Mouse (Mus musculus) kidney, embryonic 15.5 days (tissue): ENCODE data around the gene Map4k5. TPM values are rescaled to one million over a fixed set of nuclear protein-coding genes. Genes with fewer than 3 reads are reported as not detected.

Experiments
- ATAC-seq: fragments of 200-750 bp; cut with Nextera tagmentation; replicated peaks from 2 replicates; pipeline ENCODE4 v1.8.0; 2017; ENCODE audit warnings: moderate TSS enrichment; ENCODE audit not compliant: low FRiP score
- H3K27ac ChIP-seq: fragments of 300-500 bp; sonication (generic); 2 replicates; pipeline ENCODE4 v1.5.1; 2015; ENCODE audit warnings: mild to moderate bottlenecking, inconsistent platforms
- H3K27me3 ChIP-seq: fragments of 300-500 bp; sonication (generic); 2 replicates; pipeline ENCODE4 v1.6.1; 2015; ENCODE audit warnings: inconsistent platforms
- H3K36me3 ChIP-seq: fragments of 300-500 bp; sonication (generic); 2 replicates; pipeline ENCODE4 v1.6.1; 2015; ENCODE audit warnings: inconsistent platforms
- H3K4me1 ChIP-seq: fragments of 300-500 bp; sonication (generic); 2 replicates; pipeline ENCODE4 v1.6.1; 2015; ENCODE audit warnings: inconsistent platforms
- H3K4me2 ChIP-seq: fragments of 300-500 bp; sonication (generic); 2 replicates; pipeline ENCODE4 v1.6.1; 2015; ENCODE audit warnings: moderate library complexity, mild to moderate bottlenecking, inconsistent platforms
- H3K4me3 ChIP-seq: fragments of 300-500 bp; sonication (generic); replicated peaks from 2 replicates; pipeline ENCODE4 v1.5.1; 2015; ENCODE audit warnings: mild to moderate bottlenecking, inconsistent platforms
- H3K9ac ChIP-seq: fragments of 300-500 bp; sonication (generic); 2 replicates; pipeline ENCODE4 v1.6.1; 2015; ENCODE audit warnings: mild to moderate bottlenecking, inconsistent platforms
- H3K9me3 ChIP-seq: fragments of 300-500 bp; sonication (generic); replicated peaks from 2 replicates; pipeline ENCODE4 v1.6.1; 2016; ENCODE audit warnings: inconsistent platforms
- whole genome bisulfite sequencing: fragments of 180-500 bp; shearing (Covaris S2); methylation state at CpG from one replicate; pipeline ENCODE4 v1.1.7; 2015; ENCODE audit warnings: mixed read lengths; 5-methylcytosine and 5-hydroxymethylcytosine counted together
- polyA plus RNA-seq: library from polyadenylated mRNA; unstranded; fragments of >200 nt; fragmentation: Nextera tagmentation; extraction: Ambion mirVana; gene quantifications from 2 replicates; pipeline ENCODE4 v1.2.1, GENCODE M21; 2015

Gene Map4k5
- polyA plus RNA-seq, 1 experiment from 2014 or later, result 34.3 TPM

GRCm38 (mm10) chr12:69776607-69777340 lies 116.2 kb downstream of the Map4k5 start:
- Histone ChIP-seq H3K27me3 (no peaks in the 10 kb centered on the region), H3K27ac (peak overlapping the region; percentile 94), H3K4me1 (peaks cover 40% of the 10 kb centered on the region), H3K9ac (no peak overlapping the region), H3K4me3 (no peak overlapping the region), H3K9me3 (no peaks in the 10 kb centered on the region), H3K4me2 (no peak overlapping the region), H3K36me3 (no peaks in the 10 kb centered on the region)
- WGBS, result 60% methylated on average over 11 of the region's 11 CpGs
- ATAC-seq, result no peak

DNA sequence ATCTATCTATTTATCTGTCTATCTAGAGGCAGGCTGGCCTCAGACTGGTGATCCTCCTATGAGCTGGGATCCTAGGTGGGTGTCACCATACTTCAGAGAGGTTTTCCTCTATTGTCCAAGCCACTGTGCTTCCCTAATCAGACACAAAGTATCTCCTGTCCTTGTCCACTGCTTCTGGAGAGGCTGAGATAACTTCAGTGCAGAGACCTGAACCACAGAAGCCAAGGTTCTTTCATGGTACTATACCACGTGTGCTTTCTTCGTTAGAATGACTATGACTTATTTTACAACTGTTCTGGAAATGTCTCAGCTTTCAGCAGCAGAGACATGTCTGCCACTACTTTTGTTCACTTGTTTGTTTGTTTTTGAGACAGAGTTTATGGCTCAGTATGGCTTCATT lies 124.2 kb downstream of the Map4k5 start:
- no peaks in the 10 kb centered on the region for H3K36me3 ChIP-seq
- H3K27me3 ChIP-seq, result no peaks in the 10 kb centered on the region
- H3K27ac ChIP-seq, result no peak overlapping the region
- no peak overlapping the region for H3K4me2 ChIP-seq
- 43% methylated on average over 2 of the region's 2 CpGs for WGBS
- no peak overlapping the region for H3K9ac ChIP-seq
- H3K4me1 ChIP-seq, result peaks cover 31% of the 10 kb centered on the region
- ATAC-seq, result no peak
- no peaks in the 10 kb centered on the region; the same call in 1 of the 2 replicates for H3K9me3 ChIP-seq
- no peak overlapping the region for H3K4me3 ChIP-seq

GRCm38 (mm10) chr12:69767476-69768258 lies 125.3 kb downstream of the Map4k5 start:
- Histone ChIP-seq H3K27ac (peak overlapping the region; percentile 41; the same call in 1 of the 2 replicates), H3K9ac (no peak overlapping the region), H3K36me3 (no peaks in the 10 kb centered on the region), H3K9me3 (no peaks in the 10 kb centered on the region; the same call in 1 of the 2 replicates), H3K27me3 (no peaks in the 10 kb centered on the region), H3K4me3 (no peak overlapping the region), H3K4me1 (peaks cover 31% of the 10 kb centered on the region), H3K4me2 (no peak overlapping the region)
- WGBS, result 51% methylated on average over 9 of the region's 9 CpGs
- ATAC-seq, result no peak

GRCm38 (mm10) chr12:69766185-69766904 lies 126.7 kb downstream of the Map4k5 start:
- Histone ChIP-seq H3K36me3 (no peaks in the 10 kb centered on the region), H3K27ac (peak overlapping the region; percentile 22; the same call in 1 of the 2 replicates), H3K4me2 (no peak overlapping the region), H3K9me3 (no peaks in the 10 kb centered on the region; the same call in 1 of the 2 replicates), H3K4me3 (no peak overlapping the region), H3K4me1 (peaks cover 27% of the 10 kb centered on the region), H3K27me3 (no peaks in the 10 kb centered on the region), H3K9ac (no peak overlapping the region)
- WGBS, result 50% methylated on average over 10 of the region's 10 CpGs
- peak; percentile 55 for ATAC-seq

- H3K4me3 ChIP-seq, result no peak overlapping the region
- H3K27me3 ChIP-seq, result no peaks in the 10 kb centered on the region
- H3K9me3 ChIP-seq, result no peaks in the 10 kb centered on the region; the same call in 1 of the 2 replicates
- H3K9ac ChIP-seq, result no peak overlapping the region
- H3K4me2 ChIP-seq, result no peak overlapping the region
- ATAC-seq, result no peak
- no peaks in the 10 kb centered on the region for H3K36me3 ChIP-seq
- peaks cover 35% of the 10 kb centered on the region for H3K4me1 ChIP-seq
- H3K27ac ChIP-seq, result peak overlapping the region; percentile 22
- 76% methylated on average over 9 of the region's 9 CpGs for WGBS
Measured at GRCm38 (mm10) chr12:69765543-69765942, 127.5 kb downstream of the Map4k5 start.

GRCm38 (mm10) chr12:69761603-69762002 lies 131.4 kb downstream of the Map4k5 start:
- ATAC-seq, result no peak
- Histone ChIP-seq H3K4me1 (peaks cover 51% of the 10 kb centered on the region), H3K9ac (no peak overlapping the region), H3K36me3 (no peaks in the 10 kb centered on the region), H3K27me3 (no peaks in the 10 kb centered on the region), H3K4me2 (no peak overlapping the region), H3K4me3 (no peak overlapping the region), H3K27ac (peak overlapping the region; percentile 75), H3K9me3 (no peaks in the 10 kb centered on the region)
- WGBS, result 75% methylated on average over 2 of the region's 2 CpGs

GRCm38 (mm10) chr12:69760743-69761406 lies 132.1 kb downstream of the Map4k5 start:
- Histone ChIP-seq H3K9ac (no peak overlapping the region), H3K9me3 (no peaks in the 10 kb centered on the region), H3K27me3 (no peaks in the 10 kb centered on the region), H3K4me1 (peaks cover 48% of the 10 kb centered on the region), H3K27ac (peak overlapping the region; percentile 75), H3K36me3 (no peaks in the 10 kb centered on the region), H3K4me3 (no peak overlapping the region), H3K4me2 (no peak overlapping the region)
- ATAC-seq, result no peak
- WGBS, result 73% methylated on average over 20 of the region's 20 CpGs

DNA sequence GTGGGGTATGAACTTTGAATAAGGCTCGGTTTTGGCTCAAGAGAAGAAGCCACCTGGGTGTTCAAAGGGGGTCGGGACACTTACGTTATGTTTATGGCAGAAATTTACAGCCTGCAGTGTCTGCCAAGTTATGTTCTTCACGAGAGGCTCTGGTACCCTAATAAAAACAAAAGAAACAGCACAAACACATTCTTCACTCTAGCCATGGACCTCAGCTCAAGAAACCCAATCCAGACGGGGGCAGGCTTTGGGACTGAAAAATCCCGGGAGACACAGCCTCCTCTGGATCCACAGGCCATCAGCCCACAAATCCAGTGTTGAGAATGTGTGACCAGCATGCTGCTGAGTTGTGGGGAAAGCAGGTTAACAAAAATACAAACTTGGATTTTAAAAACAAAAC lies 133.0 kb downstream of the Map4k5 start:
- Histone ChIP-seq H3K27me3 (no peaks in the 10 kb centered on the region), H3K9me3 (no peaks in the 10 kb centered on the region), H3K4me2 (no peak overlapping the region), H3K4me1 (peaks cover 42% of the 10 kb centered on the region), H3K36me3 (no peaks in the 10 kb centered on the region), H3K27ac (peak overlapping the region; percentile 90), H3K9ac (no peak overlapping the region), H3K4me3 (no peak overlapping the region)
- no peak for ATAC-seq
- WGBS, result 14% methylated on average over 6 of the region's 6 CpGs

DNA sequence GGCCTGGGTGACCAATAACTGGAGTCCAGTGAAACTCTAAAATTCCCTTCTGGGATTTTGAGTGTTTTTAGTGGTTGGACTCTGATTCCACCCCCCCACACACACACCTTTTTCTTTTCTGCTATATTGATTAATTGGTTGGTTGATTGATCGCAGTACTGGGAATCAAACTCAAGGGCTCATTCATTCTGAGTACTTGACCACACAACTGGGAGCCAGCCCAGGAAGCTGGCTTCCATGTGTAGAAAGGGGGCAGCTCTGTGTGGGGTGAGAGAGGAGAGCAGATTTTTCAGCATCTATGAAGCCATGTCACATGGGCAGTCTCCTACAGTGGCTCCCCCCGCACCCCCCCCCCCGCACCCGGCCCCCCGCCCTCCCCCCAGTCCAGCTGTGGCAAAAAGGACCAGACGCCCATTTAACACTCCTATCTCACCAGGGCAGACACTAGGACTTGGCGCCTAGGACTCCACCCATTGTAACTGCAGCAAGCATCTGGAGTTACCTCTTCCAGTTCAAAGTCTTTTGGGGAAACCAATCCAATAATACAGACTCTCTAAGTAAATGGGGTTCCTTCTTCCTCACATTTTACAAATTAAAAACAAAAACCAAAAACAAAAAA lies 133.6 kb downstream of the Map4k5 start:
- 43% methylated on average over 7 of the region's 7 CpGs for WGBS
- no peak overlapping the region for H3K9ac ChIP-seq
- H3K4me1 ChIP-seq, result peaks cover 42% of the 10 kb centered on the region
- peak overlapping the region; percentile 61 for H3K4me2 ChIP-seq
- H3K36me3 ChIP-seq, result no peaks in the 10 kb centered on the region
- ATAC-seq, result peak; percentile 62; the same call in 1 of the 2 replicates
- peak overlapping the region; percentile 90 for H3K27ac ChIP-seq
- no peaks in the 10 kb centered on the region for H3K9me3 ChIP-seq
- H3K27me3 ChIP-seq, result no peaks in the 10 kb centered on the region
- H3K4me3 ChIP-seq, result no peak overlapping the region

GRCm38 (mm10) chr12:69758221-69759185 lies 134.5 kb downstream of the Map4k5 start:
- peak; percentile 58 for ATAC-seq
- 6% methylated on average over 22 of the region's 22 CpGs for WGBS
- no peaks in the 10 kb centered on the region for H3K9me3 ChIP-seq
- H3K4me3 ChIP-seq, result peak overlapping the region; percentile 30
- peak overlapping the region; percentile 23; the same call in 1 of the 2 replicates for H3K9ac ChIP-seq
- H3K36me3 ChIP-seq, result no peaks in the 10 kb centered on the region
- H3K27ac ChIP-seq, result peak overlapping the region; percentile 90
- H3K4me1 ChIP-seq, result peaks cover 42% of the 10 kb centered on the region
- H3K4me2 ChIP-seq, result peak overlapping the region; percentile 61
- H3K27me3 ChIP-seq, result no peaks in the 10 kb centered on the region
